Mouse (Mus musculus): Measurements from ENCODE around the gene Atg4a. TPM values are rescaled to one million over a fixed set of nuclear protein-coding genes. Genes with fewer than 3 reads are reported as not detected.

Gene Atg4a
- 19.2 TPM for total RNA-seq (2023)

DNA sequence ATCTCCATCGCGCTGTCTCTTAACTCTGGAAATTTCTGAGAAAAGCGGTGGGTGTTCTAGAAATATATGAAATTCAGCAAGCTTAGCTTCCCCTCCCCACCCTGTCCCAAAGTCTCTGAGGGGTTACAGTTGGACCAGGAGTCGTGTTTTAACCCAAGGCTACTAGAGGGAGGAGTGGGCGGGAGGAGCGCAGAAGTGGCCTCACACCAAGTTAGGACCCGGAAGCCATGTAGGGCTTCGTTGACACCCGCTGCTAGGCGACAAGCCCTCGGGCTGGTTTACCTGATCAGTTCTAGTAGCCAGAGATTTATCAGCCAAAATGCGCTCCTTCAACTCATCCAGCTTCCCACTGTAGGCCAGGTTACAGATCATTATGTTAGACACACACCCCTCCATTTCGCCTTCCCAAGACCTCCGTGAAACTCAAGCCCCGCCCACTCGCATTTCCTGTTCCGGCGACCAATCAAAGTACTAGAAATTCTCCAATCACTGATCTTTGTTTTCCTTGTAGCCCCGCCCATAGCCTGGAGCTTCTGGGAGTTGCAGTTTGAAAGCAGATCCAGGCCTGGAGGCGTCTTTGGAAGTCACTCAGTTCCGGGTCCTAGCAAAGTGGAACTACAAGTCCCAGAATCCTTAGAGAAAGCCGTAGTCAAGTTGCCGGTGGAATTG, at the start of gene Atg4a, which contains the start of gene Psmd10:
Atg4a (plus strand) TSS at position 636 of the 669 bp plus-strand sequence.
Psmd10 (minus strand) TSS at position 457 of the 669 bp plus-strand sequence.

GRCm38 (mm10) chrX:140907360-140907759, 49.3 kb upstream of the Atg4a start, which contains the start of gene Vsig1:
Vsig1 (plus strand) TSS chrX:140907608.

Other genes starting within 250 kb of the Atg4a start
- not detected for gene Tex13b, start 143.5 kb upstream of the Atg4a start, total RNA-seq (2023)
- gene Vsig1, start 49.3 kb upstream of the Atg4a start, total RNA-seq (2023), result not detected
- gene Psmd10, start 179 bp upstream of the Atg4a start, total RNA-seq (2023), result 16.1 TPM

All from CD4-positive naive resting alpha-beta T cell, adult 57 days (primary cell).